13 mouse cellular contexts compared by ENCODE assay signal in genomic region chr2:124524167-124524566, GRCm38 (mm10).
DNase-seq lines count a peak whose midpoint lies in the region; ATAC-seq lines count a peak whose summit lies in the region.
"Had no signal": no experiment of that assay in that cellular context is flagged by ENCODE, and none has a peak within 500 bp of the region (broad histone marks: within the 10 kb centered on the region; RNA-seq: fewer than 3 reads in every experiment).

No protein-coding gene starts in this region.

- no peaks in the 10 kb centered on the region for H3K9me3 ChIP-seq in heart, embryonic 11.5 days (replicated peaks; ENCODE audit: control insufficient read depth, low read length)
- H3K9me3 ChIP-seq: embryonic facial prominence, embryonic 15.5 days; limb, embryonic 15.5 days had no signal

- H3K4me2 ChIP-seq in heart, embryonic 11.5 days: no peak overlapping the region
- H3K4me2 ChIP-seq: embryonic facial prominence, embryonic 15.5 days; limb, embryonic 15.5 days had no signal

- no peak overlapping the region for H3K27ac ChIP-seq in heart, embryonic 11.5 days (ENCODE audit: low read depth, low read length)
- H3K27ac ChIP-seq: embryonic facial prominence, embryonic 15.5 days; limb, embryonic 15.5 days had no signal

- DNase-seq in heart, adult 11 months: peak; percentile 89
- peak; percentile 5 for DNase-seq in lung, postnatal 14 days
- DNase-seq in lung, adult 18-20 months: no peak
- peak; percentile 24 for DNase-seq in heart, adult 8-10 months (ENCODE audit: low spot score)
- DNase-seq in layer of hippocampus, postnatal 14 days (ENCODE audit: low spot score in 2 of 2): peak; percentile 63 to 86
- no peak for DNase-seq in embryo, embryonic 10.5 days (ENCODE audit: low spot score)
- DNase-seq in spleen, postnatal 10 days (ENCODE audit: low spot score in 2 of 2): no peak
- DNase-seq: adrenal gland, postnatal 14 days; cerebellum, adult 11 months; thymus, adult 18-20 months had no signal

- no peak for ATAC-seq in heart, embryonic 11.5 days (replicated peaks; ENCODE audit: insufficient number of reproducible peaks, low FRiP score, low TSS enrichment)

- no peak overlapping the region for H3K4me3 ChIP-seq in heart, embryonic 11.5 days (ENCODE audit: low read depth, low read length)
- H3K4me3 ChIP-seq: embryonic facial prominence, embryonic 15.5 days; limb, embryonic 15.5 days had no signal

- no peaks in the 10 kb centered on the region for H3K27me3 ChIP-seq in heart, embryonic 11.5 days (ENCODE audit: control insufficient read depth, insufficient read depth, low read length)
- H3K27me3 ChIP-seq: embryonic facial prominence, embryonic 15.5 days; limb, embryonic 15.5 days had no signal

- no peak overlapping the region for H3K9ac ChIP-seq in heart, embryonic 11.5 days (ENCODE audit: low read depth, low read length)
- H3K9ac ChIP-seq: embryonic facial prominence, embryonic 15.5 days; limb, embryonic 15.5 days had no signal

- H3K36me3 ChIP-seq in heart, embryonic 11.5 days (ENCODE audit: control insufficient read depth, insufficient read depth, low read length): no peaks in the 10 kb centered on the region; the same call in 1 of the 2 replicates
- H3K36me3 ChIP-seq: embryonic facial prominence, embryonic 15.5 days; limb, embryonic 15.5 days had no signal

- H3K4me1 ChIP-seq in heart, embryonic 11.5 days (ENCODE audit: control insufficient read depth, insufficient read depth, low read length): no peaks in the 10 kb centered on the region
- H3K4me1 ChIP-seq: embryonic facial prominence, embryonic 15.5 days; limb, embryonic 15.5 days had no signal

- WGBS in heart, embryonic 11.5 days (ENCODE audit: insufficient replicate concordance): 83% methylated on average over 3 of the region's 3 CpGs

Comparison
In these comparisons a context has a peak if more than half of its experiments do, and no peak if none do; other contexts are left out.
1. DNase-seq: peak in heart, adult 11 months (single experiment), lung, postnatal 14 days (single experiment), heart, adult 8-10 months (single experiment) and layer of hippocampus, postnatal 14 days (2 of 2); none in lung, adult 18-20 months (0 of 2), embryo, embryonic 10.5 days (single experiment) and spleen, postnatal 10 days (0 of 2).